Mouse (Mus musculus): Measurements from ENCODE around the gene Slc16a14. TPM values are rescaled to one million over a fixed set of nuclear protein-coding genes. Genes with fewer than 3 reads are reported as not detected.

Slc16a14 gene
- polyA plus RNA-seq, 1 experiment from 2014 or later, result 0.09 TPM

- 61% methylated on average over 9 of the region's 9 CpGs for WGBS (ENCODE audit: insufficient replicate concordance)
- H3K9ac ChIP-seq (ENCODE audit: low read depth, low read length), result no peak overlapping the region
- H3K9me3 ChIP-seq (replicated peaks; ENCODE audit: control insufficient read depth, low read length), result no peaks in the 10 kb centered on the region
- no peak overlapping the region for H3K27ac ChIP-seq (ENCODE audit: low read depth, low read length)
- no peak for ATAC-seq (replicated peaks; ENCODE audit: insufficient number of reproducible peaks, low FRiP score, low TSS enrichment)
- no peaks in the 10 kb centered on the region for H3K36me3 ChIP-seq (ENCODE audit: control insufficient read depth, insufficient read depth, low read length)
- H3K27me3 ChIP-seq (ENCODE audit: control insufficient read depth, insufficient read depth, low read length), result no peaks in the 10 kb centered on the region
- H3K4me3 ChIP-seq (ENCODE audit: low read depth, low read length), result no peak overlapping the region
- no peaks in the 10 kb centered on the region for H3K4me1 ChIP-seq (ENCODE audit: control insufficient read depth, insufficient read depth, low read length)
- H3K4me2 ChIP-seq, result no peak overlapping the region
Measured at GRCm38 (mm10) chr1:84925599-84925998, 9.3 kb downstream of the Slc16a14 start.

DNA sequence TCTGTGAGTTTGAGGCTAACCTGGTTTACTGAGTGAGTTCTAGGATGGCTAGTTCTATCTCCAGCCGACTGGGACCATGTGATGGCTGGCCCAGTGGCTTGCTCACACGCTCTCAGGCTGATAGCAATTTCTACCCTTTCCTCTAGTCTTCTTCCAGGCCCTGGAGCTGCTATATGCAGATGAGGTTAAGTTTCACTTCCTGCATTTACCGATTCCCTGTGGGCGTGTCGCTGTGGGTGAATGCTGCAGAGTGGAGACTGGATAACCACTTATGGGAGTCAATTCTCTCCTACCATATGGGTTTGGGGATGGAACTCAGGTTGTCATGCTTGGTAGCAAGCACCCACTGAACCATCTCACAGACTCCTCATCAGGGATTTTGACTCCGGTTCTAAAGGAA is 10.8 kb downstream of the Slc16a14 start:
- H3K36me3 ChIP-seq (ENCODE audit: control insufficient read depth, insufficient read depth, low read length), result no peaks in the 10 kb centered on the region
- no peak overlapping the region for H3K9ac ChIP-seq (ENCODE audit: low read depth, low read length)
- no peak overlapping the region for H3K4me2 ChIP-seq
- H3K9me3 ChIP-seq (replicated peaks; ENCODE audit: control insufficient read depth, low read length), result no peaks in the 10 kb centered on the region
- H3K27me3 ChIP-seq (ENCODE audit: control insufficient read depth, insufficient read depth, low read length), result no peaks in the 10 kb centered on the region
- H3K27ac ChIP-seq (ENCODE audit: low read depth, low read length), result no peak overlapping the region
- WGBS (ENCODE audit: insufficient replicate concordance), result 70% methylated on average over 6 of the region's 6 CpGs
- ATAC-seq (replicated peaks; ENCODE audit: insufficient number of reproducible peaks, low FRiP score, low TSS enrichment), result no peak
- no peak overlapping the region for H3K4me3 ChIP-seq (ENCODE audit: low read depth, low read length)
- no peaks in the 10 kb centered on the region for H3K4me1 ChIP-seq (ENCODE audit: control insufficient read depth, insufficient read depth, low read length)

DNA sequence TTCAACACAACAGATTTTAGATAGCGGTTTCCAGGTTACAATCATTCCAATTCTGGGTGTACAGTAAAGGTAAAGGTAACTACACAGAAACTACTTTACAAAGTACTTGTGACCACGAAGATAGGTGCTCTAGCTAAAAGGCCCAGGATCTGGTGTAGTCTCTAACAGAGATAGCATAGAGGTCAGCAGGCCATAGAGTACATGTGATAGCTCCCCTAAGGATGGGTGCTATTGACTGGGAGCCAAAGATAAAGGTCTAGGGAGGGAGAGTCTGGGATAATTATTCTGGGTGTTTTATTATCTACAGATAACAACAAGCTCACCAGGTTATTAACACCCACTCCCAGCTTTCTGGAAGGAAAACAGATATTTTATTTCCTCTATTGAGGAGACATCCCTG is 11.5 kb downstream of the Slc16a14 start:
- Histone ChIP-seq H3K9ac (ENCODE audit: low read depth, low read length) (no peak overlapping the region), H3K9me3 (replicated peaks; ENCODE audit: control insufficient read depth, low read length) (no peaks in the 10 kb centered on the region), H3K36me3 (ENCODE audit: control insufficient read depth, insufficient read depth, low read length) (no peaks in the 10 kb centered on the region), H3K4me1 (ENCODE audit: control insufficient read depth, insufficient read depth, low read length) (no peaks in the 10 kb centered on the region), H3K4me2 (no peak overlapping the region), H3K27me3 (ENCODE audit: control insufficient read depth, insufficient read depth, low read length) (no peaks in the 10 kb centered on the region), H3K27ac (ENCODE audit: low read depth, low read length) (no peak overlapping the region), H3K4me3 (ENCODE audit: low read depth, low read length) (no peak overlapping the region)
- WGBS (ENCODE audit: insufficient replicate concordance), result 65% methylated on average over 2 of the region's 2 CpGs
- ATAC-seq (replicated peaks; ENCODE audit: insufficient number of reproducible peaks, low FRiP score, low TSS enrichment), result no peak

DNA sequence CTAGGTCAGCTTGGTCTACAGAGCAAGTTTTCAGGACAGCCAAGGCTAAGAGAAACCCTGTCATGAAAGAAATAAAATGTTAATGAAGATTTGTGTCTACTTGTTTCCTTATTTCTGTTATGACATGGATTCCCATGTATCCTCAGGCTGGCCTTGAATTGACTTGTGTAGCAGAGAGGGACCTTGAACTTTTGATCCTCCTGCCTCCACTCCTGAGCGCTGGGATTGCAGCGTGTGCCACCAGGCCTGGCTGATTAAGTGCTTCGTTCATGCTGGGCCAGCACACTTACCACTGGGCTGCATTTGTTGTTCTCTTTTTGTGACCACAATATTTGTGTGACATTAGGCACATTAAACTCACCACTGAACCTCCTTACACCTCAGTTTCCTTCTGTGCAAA is 16.1 kb downstream of the Slc16a14 start:
- H3K9me3 ChIP-seq (replicated peaks; ENCODE audit: control insufficient read depth, low read length), result no peaks in the 10 kb centered on the region
- H3K27me3 ChIP-seq (ENCODE audit: control insufficient read depth, insufficient read depth, low read length), result no peaks in the 10 kb centered on the region
- H3K4me3 ChIP-seq (ENCODE audit: low read depth, low read length), result no peak overlapping the region
- no peak overlapping the region for H3K9ac ChIP-seq (ENCODE audit: low read depth, low read length)
- H3K27ac ChIP-seq (ENCODE audit: low read depth, low read length), result no peak overlapping the region
- H3K4me1 ChIP-seq (ENCODE audit: control insufficient read depth, insufficient read depth, low read length), result no peaks in the 10 kb centered on the region
- WGBS (ENCODE audit: insufficient replicate concordance), result 84% methylated on average over 3 of the region's 3 CpGs
- H3K4me2 ChIP-seq, result no peak overlapping the region
- H3K36me3 ChIP-seq (ENCODE audit: control insufficient read depth, insufficient read depth, low read length), result no peaks in the 10 kb centered on the region
- no peak for ATAC-seq (replicated peaks; ENCODE audit: insufficient number of reproducible peaks, low FRiP score, low TSS enrichment)

DNA sequence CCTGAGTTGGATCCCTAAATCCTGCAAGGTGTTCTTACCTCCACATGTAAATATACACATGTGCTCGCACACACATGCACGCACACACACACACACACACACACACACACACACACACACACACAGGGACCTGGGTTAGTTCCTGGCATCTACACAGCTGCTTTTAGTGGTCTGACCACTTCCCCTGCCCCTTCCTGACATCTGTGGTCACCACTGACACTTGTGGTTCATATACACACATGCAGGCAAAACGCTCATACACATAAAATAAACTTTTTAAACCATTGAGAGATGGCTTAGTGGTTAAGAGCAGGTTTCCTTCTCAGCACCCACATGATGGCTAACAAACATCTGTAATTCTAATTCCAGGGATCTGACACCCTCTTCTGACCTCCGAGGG is 19.9 kb downstream of the Slc16a14 start:
- 81% methylated on average over 4 of the region's 4 CpGs for WGBS (ENCODE audit: insufficient replicate concordance)
- H3K4me2 ChIP-seq, result no peak overlapping the region

GRCm38 (mm10) chr1:84912571-84912970 is 22.4 kb downstream of the Slc16a14 start:
- no peak overlapping the region for H3K9ac ChIP-seq (ENCODE audit: low read depth, low read length)
- no peaks in the 10 kb centered on the region for H3K36me3 ChIP-seq (ENCODE audit: control insufficient read depth, insufficient read depth, low read length)
- H3K27me3 ChIP-seq (ENCODE audit: control insufficient read depth, insufficient read depth, low read length), result no peaks in the 10 kb centered on the region
- no peaks in the 10 kb centered on the region for H3K9me3 ChIP-seq (replicated peaks; ENCODE audit: control insufficient read depth, low read length)
- H3K4me2 ChIP-seq, result no peak overlapping the region
- no peaks in the 10 kb centered on the region for H3K4me1 ChIP-seq (ENCODE audit: control insufficient read depth, insufficient read depth, low read length)
- 82% methylated on average over 11 of the region's 11 CpGs for WGBS (ENCODE audit: insufficient replicate concordance)
- H3K27ac ChIP-seq (ENCODE audit: low read depth, low read length), result no peak overlapping the region
- H3K4me3 ChIP-seq (ENCODE audit: low read depth, low read length), result no peak overlapping the region
- no peak for ATAC-seq (replicated peaks; ENCODE audit: insufficient number of reproducible peaks, low FRiP score, low TSS enrichment)

More for the DNA sequence above, 19.9 kb downstream of the Slc16a14 start:
- no peak for ATAC-seq (replicated peaks; ENCODE audit: insufficient number of reproducible peaks, low FRiP score, low TSS enrichment)
- H3K27ac ChIP-seq (ENCODE audit: low read depth, low read length), result no peak overlapping the region
- H3K4me3 ChIP-seq (ENCODE audit: low read depth, low read length), result no peak overlapping the region
- no peaks in the 10 kb centered on the region for H3K9me3 ChIP-seq (replicated peaks; ENCODE audit: control insufficient read depth, low read length)
- H3K36me3 ChIP-seq (ENCODE audit: control insufficient read depth, insufficient read depth, low read length), result no peaks in the 10 kb centered on the region
- no peaks in the 10 kb centered on the region for H3K4me1 ChIP-seq (ENCODE audit: control insufficient read depth, insufficient read depth, low read length)
- no peaks in the 10 kb centered on the region for H3K27me3 ChIP-seq (ENCODE audit: control insufficient read depth, insufficient read depth, low read length)
- no peak overlapping the region for H3K9ac ChIP-seq (ENCODE audit: low read depth, low read length)

DNA sequence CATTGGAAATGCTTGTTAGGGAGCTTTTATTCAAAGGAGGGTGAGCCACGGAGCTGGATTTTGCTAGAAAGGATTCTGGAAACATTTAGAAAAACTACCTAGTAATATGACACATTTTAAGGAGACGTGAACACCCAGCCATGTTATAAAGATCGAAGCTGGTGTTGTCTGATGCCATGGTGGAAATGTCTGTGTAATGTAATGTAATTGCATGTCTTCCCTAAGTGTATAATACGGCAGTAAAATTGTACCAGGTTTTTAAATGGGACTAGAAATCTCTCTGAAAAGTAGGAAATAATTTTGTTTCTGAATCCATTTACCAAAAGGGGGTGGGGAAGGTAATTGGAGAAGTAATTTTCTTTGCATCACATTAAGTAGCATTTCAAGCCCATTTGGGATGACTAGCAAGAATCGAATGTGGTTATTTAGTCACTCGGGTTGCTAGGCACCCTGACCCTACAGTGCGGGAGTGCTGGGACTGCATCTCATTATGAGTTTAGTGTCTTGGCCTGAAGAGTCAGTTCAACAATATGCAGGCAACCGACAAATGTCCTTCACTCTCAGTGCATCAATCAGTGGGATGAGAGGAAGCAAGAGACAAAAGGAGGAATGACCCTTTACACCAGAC is 24.6 kb downstream of the Slc16a14 start:
- H3K9ac ChIP-seq (ENCODE audit: low read depth, low read length), result no peak overlapping the region
- no peaks in the 10 kb centered on the region for H3K9me3 ChIP-seq (replicated peaks; ENCODE audit: control insufficient read depth, low read length)
- H3K27ac ChIP-seq (ENCODE audit: low read depth, low read length), result no peak overlapping the region
- no peaks in the 10 kb centered on the region for H3K4me1 ChIP-seq (ENCODE audit: control insufficient read depth, insufficient read depth, low read length)
- no peaks in the 10 kb centered on the region for H3K27me3 ChIP-seq (ENCODE audit: control insufficient read depth, insufficient read depth, low read length)
- H3K36me3 ChIP-seq (ENCODE audit: control insufficient read depth, insufficient read depth, low read length), result no peaks in the 10 kb centered on the region
- no peak overlapping the region for H3K4me2 ChIP-seq
- WGBS (ENCODE audit: insufficient replicate concordance), result 77% methylated on average over 8 of the region's 8 CpGs
- ATAC-seq (replicated peaks; ENCODE audit: insufficient number of reproducible peaks, low FRiP score, low TSS enrichment), result no peak
- no peak overlapping the region for H3K4me3 ChIP-seq (ENCODE audit: low read depth, low read length)

DNA sequence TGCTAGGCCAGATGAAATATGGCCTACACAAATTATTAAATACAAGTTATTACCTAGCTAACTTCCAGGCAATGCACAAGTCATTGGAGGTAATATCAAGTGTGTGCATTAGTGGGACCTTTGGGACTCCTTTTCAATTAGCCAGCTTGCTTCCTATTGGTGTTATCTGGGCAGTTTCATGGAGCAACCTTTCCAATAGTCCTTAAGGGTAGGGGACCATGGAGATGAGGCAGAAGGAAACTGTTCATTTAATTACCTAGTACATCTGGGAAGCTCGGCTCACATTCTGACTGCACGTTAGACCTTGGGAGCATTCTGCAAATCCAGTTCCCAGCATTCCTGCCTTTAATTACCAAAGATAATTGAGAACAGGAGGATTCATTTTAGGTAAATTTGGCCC is 30.5 kb downstream of the Slc16a14 start:
- Histone ChIP-seq H3K9me3 (replicated peaks; ENCODE audit: control insufficient read depth, low read length) (no peaks in the 10 kb centered on the region), H3K27ac (ENCODE audit: low read depth, low read length) (no peak overlapping the region), H3K4me2 (no peak overlapping the region), H3K36me3 (ENCODE audit: control insufficient read depth, insufficient read depth, low read length) (no peaks in the 10 kb centered on the region), H3K27me3 (ENCODE audit: control insufficient read depth, insufficient read depth, low read length) (no peaks in the 10 kb centered on the region), H3K9ac (ENCODE audit: low read depth, low read length) (no peak overlapping the region), H3K4me3 (ENCODE audit: low read depth, low read length) (no peak overlapping the region), H3K4me1 (ENCODE audit: control insufficient read depth, insufficient read depth, low read length) (no peaks in the 10 kb centered on the region)
- ATAC-seq (replicated peaks; ENCODE audit: insufficient number of reproducible peaks, low FRiP score, low TSS enrichment), result no peak
- WGBS (ENCODE audit: insufficient replicate concordance), result 88% methylated on average over 2 of the region's 2 CpGs

DNA sequence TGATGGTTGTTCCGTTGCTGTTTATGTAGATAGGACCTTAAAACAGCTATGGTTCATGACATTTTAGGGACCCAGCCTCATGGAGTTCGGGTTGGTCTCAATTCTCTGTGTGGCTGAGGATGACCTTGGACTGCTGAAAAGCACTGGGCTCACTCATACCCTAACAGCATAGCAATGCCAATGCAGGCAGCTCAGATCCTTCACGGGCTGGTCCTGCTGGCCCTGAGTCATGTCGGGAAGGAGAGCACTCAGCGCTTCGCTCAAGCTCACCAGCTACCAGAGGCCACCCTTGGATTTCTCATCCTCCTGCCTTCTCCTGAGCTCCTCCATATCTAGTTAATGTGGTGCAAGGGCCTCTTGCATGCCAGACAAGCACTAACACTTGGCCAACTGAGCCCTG is 35.8 kb downstream of the Slc16a14 start:
- Histone ChIP-seq H3K4me3 (ENCODE audit: low read depth, low read length) (no peak overlapping the region), H3K36me3 (ENCODE audit: control insufficient read depth, insufficient read depth, low read length) (no peaks in the 10 kb centered on the region), H3K9ac (ENCODE audit: low read depth, low read length) (no peak overlapping the region), H3K4me1 (ENCODE audit: control insufficient read depth, insufficient read depth, low read length) (no peaks in the 10 kb centered on the region), H3K27ac (ENCODE audit: low read depth, low read length) (no peak overlapping the region), H3K27me3 (ENCODE audit: control insufficient read depth, insufficient read depth, low read length) (no peaks in the 10 kb centered on the region), H3K4me2 (no peak overlapping the region), H3K9me3 (replicated peaks; ENCODE audit: control insufficient read depth, low read length) (no peaks in the 10 kb centered on the region)
- no peak for ATAC-seq (replicated peaks; ENCODE audit: insufficient number of reproducible peaks, low FRiP score, low TSS enrichment)
- WGBS (ENCODE audit: insufficient replicate concordance), result 90% methylated on average over 6 of the region's 6 CpGs

Measured in heart, embryonic 11.5 days (tissue).